Mouse (Mus musculus) ES-E14 (cell line): ENCODE data around the gene Smim24.

Experiments used
- CHD2 ChIP-seq: IDR thresholded peaks from 2 replicates; pipeline ENCODE4 v1.6.1; 2014; ENCODE audit warnings: mild to moderate bottlenecking, low read depth, low read length, inconsistent platforms
- HCFC1 ChIP-seq: IDR thresholded peaks from 2 replicates; pipeline ENCODE4 v1.6.1; 2012; ENCODE audit warnings: low read length, inconsistent platforms, borderline replicate concordance; ENCODE audit not compliant: insufficient read depth
- MAFK ChIP-seq: IDR thresholded peaks from 2 replicates; pipeline ENCODE4 v1.6.1; 2014; ENCODE audit warnings: mild to moderate bottlenecking, low read depth, low read length, inconsistent platforms; ENCODE audit not compliant: insufficient read depth
- ZC3H11A ChIP-seq: IDR thresholded peaks from 2 replicates; pipeline ENCODE4 v1.6.1; 2012; ENCODE audit warnings: low read depth, mild to moderate bottlenecking, inconsistent platforms, low read length, borderline replicate concordance
- ZNF384 ChIP-seq: IDR thresholded peaks from 2 replicates; pipeline ENCODE4 v1.6.1; 2012; ENCODE audit warnings: low read depth, low read length, inconsistent platforms

DNA sequence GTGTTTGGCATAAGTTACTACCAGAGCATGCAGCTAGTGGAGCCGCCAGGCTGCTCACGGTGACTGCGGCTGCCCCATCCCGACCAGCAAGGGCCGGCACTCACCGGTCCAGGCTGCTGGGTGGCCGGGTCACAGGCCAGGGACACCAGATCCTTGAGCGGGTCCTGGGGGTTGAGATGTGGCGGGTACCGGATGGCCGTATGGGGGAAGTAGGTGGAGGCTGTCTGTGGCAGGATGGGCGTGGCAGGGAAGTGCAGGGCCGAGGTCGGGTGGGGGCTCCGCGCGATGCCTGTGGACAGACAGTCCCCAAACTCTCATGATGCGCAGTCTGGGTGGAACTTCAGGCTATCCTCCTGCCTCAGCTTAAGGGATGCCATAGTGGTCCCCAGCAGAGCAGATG lies 11.9 kb downstream of the Smim24 start:
- TF ChIP-seq CHD2 (no peak), MAFK (no peak), HCFC1 (no peak), ZC3H11A (no peak), ZNF384 (no peak)
